Mouse (Mus musculus) testis, postnatal 10 days (tissue): ENCODE data around the gene Zfp455.
"Not testable (repeated sequence)": the region's sequence is repeated elsewhere in the genome, so short reads cannot be mapped to it uniquely, and the experiment has no call there.

Experiments
- DNase-seq: peaks from one replicate; pipeline ENCODE4 v3.0.0; 2021; ENCODE audit warnings: low spot score

Gene Zfp455

DNA sequence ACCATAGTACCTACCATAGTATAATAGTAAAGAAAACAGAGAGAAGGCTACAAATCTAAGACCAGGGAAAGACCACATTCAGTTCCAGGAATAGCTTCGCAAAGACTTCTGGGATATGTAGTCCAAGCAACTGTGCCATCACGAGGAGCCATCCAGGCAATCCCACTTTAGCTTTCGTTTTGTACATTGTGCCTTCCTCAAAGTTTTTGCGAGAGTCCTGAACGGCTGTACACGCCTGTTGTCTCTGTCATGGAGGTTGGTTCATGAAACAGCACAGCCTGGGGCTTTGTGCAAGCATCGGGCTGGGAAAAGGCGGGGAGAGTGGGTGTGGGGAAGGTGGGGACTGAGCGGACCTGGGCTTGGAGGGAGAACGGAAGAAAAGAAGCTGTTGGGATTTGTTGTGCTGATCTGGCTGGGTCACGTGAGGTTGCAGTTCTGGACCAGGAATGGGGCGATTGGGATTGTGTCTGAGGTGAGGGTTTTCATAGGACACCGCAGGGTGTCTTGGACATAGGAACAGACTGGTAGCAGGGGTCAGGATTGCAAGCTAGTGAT is at the start of gene Zfp455:
TSS of gene Zfp455 (plus strand) at position 167 of the 555 bp plus-strand sequence.
- peak; percentile 67 for DNase-seq

DNA sequence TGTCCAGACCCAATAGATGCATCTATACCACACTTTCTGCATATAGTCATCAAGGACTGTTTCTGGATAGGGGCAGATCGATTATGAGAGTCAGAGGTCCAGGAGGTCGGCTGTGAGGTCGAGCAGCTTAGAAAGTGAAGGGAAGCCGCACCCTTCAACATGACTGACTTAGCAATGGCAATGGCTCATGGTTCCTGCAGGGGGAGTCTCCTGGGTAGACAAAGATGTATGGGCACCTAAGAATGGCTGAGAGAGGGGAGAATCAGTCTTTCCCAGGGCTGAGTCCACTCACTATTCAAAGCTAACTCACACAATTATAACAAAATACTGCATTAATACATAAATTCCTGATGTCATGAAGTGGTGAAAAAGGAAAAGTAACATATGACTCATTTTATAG is 28.2 kb upstream of the Zfp455 start:
- DNase-seq: not testable (repeated sequence)

DNA sequence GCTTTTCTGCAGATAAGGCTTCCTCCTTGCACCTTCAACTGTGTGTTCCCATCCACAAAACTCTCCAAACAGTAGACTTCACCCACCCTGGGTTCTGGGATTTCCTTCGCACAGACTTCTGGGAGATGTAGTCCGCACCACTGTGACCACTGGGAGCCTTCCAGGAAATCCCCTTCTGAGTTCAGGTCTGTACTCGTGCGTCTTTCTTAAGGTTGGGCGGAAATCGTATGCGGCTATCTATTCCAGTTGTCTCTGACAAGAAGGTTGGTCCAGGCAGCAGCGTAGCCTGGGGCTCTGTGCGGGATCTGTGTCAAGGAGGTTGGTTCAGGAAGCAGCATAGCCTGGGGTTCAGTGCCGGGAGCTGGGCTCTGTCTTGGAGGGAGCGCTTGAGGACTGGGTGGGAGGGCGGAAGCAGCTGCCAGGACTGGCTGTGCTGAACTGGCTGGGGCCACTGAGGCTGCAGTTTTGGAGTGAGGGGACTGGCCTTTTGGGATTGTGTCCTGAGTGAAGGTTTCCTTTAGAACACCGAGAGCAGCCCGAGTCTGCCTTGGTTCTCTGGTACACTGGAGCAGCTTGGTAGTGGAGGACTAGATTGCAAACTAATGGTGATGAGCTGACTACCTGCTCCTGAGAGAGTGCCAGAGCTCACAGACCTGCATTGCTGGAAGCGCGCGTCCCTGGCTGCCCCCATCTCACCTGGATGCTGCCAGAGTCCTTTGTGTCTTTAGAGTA is 21.1 kb upstream of the Zfp455 start, which contains the start of gene Rsl1:
TSS of gene Rsl1 (plus strand) at position 192 of the 732 bp plus-strand sequence.
- peak; percentile 72 for DNase-seq

DNA sequence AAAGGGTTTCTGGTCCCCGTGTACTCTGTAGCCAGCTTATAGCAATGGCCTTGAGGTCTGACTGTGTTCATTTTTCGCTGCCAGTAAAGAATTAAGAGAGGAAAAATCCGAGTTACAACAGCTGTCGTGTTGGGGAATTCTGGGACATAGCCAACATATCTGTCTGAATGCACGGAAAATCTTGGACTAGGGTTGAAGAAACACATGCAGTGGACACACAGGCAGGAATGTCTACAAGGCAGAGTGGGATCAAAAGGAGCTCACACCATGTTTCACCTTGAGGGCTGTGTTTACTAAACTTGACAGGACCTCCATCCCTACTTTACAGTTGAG is 20.6 kb upstream of the Zfp455 start:
- DNase-seq: no peak

- no peak for DNase-seq
Observed at GRCm38 (mm10) chr13:67201656-67202055, 7.3 kb downstream of the Zfp455 start.

- DNase-seq: no peak
Observed at GRCm38 (mm10) chr13:67214015-67214607, 19.8 kb downstream of the Zfp455 start.
